Mouse (Mus musculus) kidney, adult 2 months (tissue): ENCODE measurements around the gene Zhx3. TPM values are rescaled to one million over a fixed set of nuclear protein-coding genes. Genes with fewer than 3 reads are reported as not detected.

ENCODE experiments used
- DNase-seq: peaks from one replicate; pipeline ENCODE4 v3.0.0; 2021
- H3K27ac ChIP-seq: fragments of 200-500 bp; 2 replicates; pipeline ENCODE4 v1.5.1; 2012; ENCODE audit warnings: low read depth, low read length, control low read depth, inconsistent platforms; ENCODE audit not compliant: insufficient read depth
- H3K27me3 ChIP-seq: fragments of 200-500 bp; replicated peaks from 2 replicates; pipeline ENCODE4 v1.6.1; 2012; ENCODE audit warnings: mild to moderate bottlenecking, moderate library complexity, low read length, inconsistent platforms; ENCODE audit not compliant: control insufficient read depth, insufficient read depth
- H3K36me3 ChIP-seq: fragments of 200-500 bp; 2 replicates; pipeline ENCODE4 v1.6.1; 2012; ENCODE audit warnings: mild to moderate bottlenecking, moderate library complexity, low read length, inconsistent platforms; ENCODE audit not compliant: control insufficient read depth, insufficient read depth
- H3K4me1 ChIP-seq: fragments of 200-500 bp; 2 replicates; pipeline ENCODE4 v1.6.1; 2011; ENCODE audit warnings: low read length; ENCODE audit not compliant: control insufficient read depth, insufficient read depth
- H3K4me3 ChIP-seq: fragments of 200-500 bp; 2 replicates; pipeline ENCODE4 v1.5.1; 2011; ENCODE audit warnings: mild to moderate bottlenecking, low read depth, low read length, control low read depth; ENCODE audit not compliant: insufficient read depth
- CTCF ChIP-seq: fragments of 200-500 bp; conservative IDR thresholded peaks from 2 replicates; pipeline ENCODE4 v1.5.1; 2011; ENCODE audit warnings: low read depth, mild to moderate bottlenecking, control low read depth, low read length, moderate library complexity, mixed read lengths; ENCODE audit not compliant: insufficient read depth, insufficient read length
- POLR2A ChIP-seq: fragments of 200-500 bp; IDR thresholded peaks from one replicate; pipeline ENCODE4 v1.6.1; 2011; ENCODE audit warnings: low read depth, low read length, control low read depth
- WGBS: fragments of 180-500 bp; shearing (Covaris S2); methylation state at CpG from one replicate; pipeline ENCODE4 v1.1.7; 2018; 5-methylcytosine and 5-hydroxymethylcytosine counted together
- polyA plus RNA-seq: library from polyadenylated mRNA; depleted of rRNA; stranded (reverse); fragments of >200 nt; gene quantifications from 2 replicates; pipeline ENCODE4 v1.2.3, GENCODE M21; 2012

The Zhx3 gene
- polyA plus RNA-seq, 1 experiment: 16.9 TPM

- no peaks in the 10 kb centered on the region for H3K4me1 ChIP-seq
- WGBS: 83% methylated on average over 9 of the region's 9 CpGs
- TF ChIP-seq CTCF: no peak
- TF ChIP-seq POLR2A: no peak
- no peak for DNase-seq
- peaks cover 3% of the 10 kb centered on the region for H3K27me3 ChIP-seq
- no peak overlapping the region for H3K27ac ChIP-seq
- no peaks in the 10 kb centered on the region for H3K36me3 ChIP-seq
- no peak overlapping the region for H3K4me3 ChIP-seq
Measured at GRCm38 (mm10) chr2:160914656-160915055, 41.9 kb upstream of the Zhx3 start.

- Histone ChIP-seq H3K27ac (no peak within 1 kb of the TSS), H3K27me3 (peaks cover 3% of the 10 kb centered on the region), H3K36me3 (no peaks in the 10 kb centered on the region), H3K4me3 (peak within 1 kb of the TSS; percentile 3; the same call in 1 of the 2 replicates), H3K4me1 (no peaks in the 10 kb centered on the region)
- 4% methylated on average over 46 of the region's 46 CpGs for WGBS
- DNase-seq: no peak
- TF ChIP-seq CTCF (no peak), POLR2A (no peak)
Measured at GRCm38 (mm10) chr2:160912231-160912671, 39.5 kb upstream of the Zhx3 start, which contains the start of gene Emilin3. Gene Emilin3, minus strand, starts transcription at chr2:160912328.

- 2% methylated on average over 63 of the region's 64 CpGs for WGBS
- peaks cover 3% of the 10 kb centered on the region for H3K27me3 ChIP-seq
- no peaks in the 10 kb centered on the region for H3K4me1 ChIP-seq
- TF ChIP-seq POLR2A (no peak), CTCF (no peak)
- DNase-seq: no peak
- H3K36me3 ChIP-seq: no peaks in the 10 kb centered on the region
- H3K4me3 ChIP-seq: peak overlapping the region; percentile 3; the same call in 1 of the 2 replicates
- no peak overlapping the region for H3K27ac ChIP-seq
Measured at GRCm38 (mm10) chr2:160911558-160912201, 38.9 kb upstream of the Zhx3 start.

- H3K36me3 ChIP-seq: no peaks in the 10 kb centered on the region
- no peak overlapping the region for H3K4me3 ChIP-seq
- 89% methylated on average over 5 of the region's 5 CpGs for WGBS
- TF ChIP-seq POLR2A (no peak), CTCF (no peak)
- no peaks in the 10 kb centered on the region for H3K4me1 ChIP-seq
- DNase-seq: no peak
- H3K27me3 ChIP-seq: peaks cover 3% of the 10 kb centered on the region
- no peak overlapping the region for H3K27ac ChIP-seq
Measured at GRCm38 (mm10) chr2:160910633-160911032, 37.8 kb upstream of the Zhx3 start.

- H3K27me3 ChIP-seq: peaks cover 3% of the 10 kb centered on the region; the same call in 1 of the 2 replicates
- DNase-seq: no peak
- TF ChIP-seq POLR2A (no peak), CTCF (no peak)
- 57% methylated on average over 18 of the region's 18 CpGs for WGBS
- H3K4me1 ChIP-seq: no peaks in the 10 kb centered on the region
- no peak overlapping the region for H3K4me3 ChIP-seq
- no peak overlapping the region for H3K27ac ChIP-seq
- H3K36me3 ChIP-seq: no peaks in the 10 kb centered on the region
Measured at GRCm38 (mm10) chr2:160908607-160909006, 35.8 kb upstream of the Zhx3 start.

GRCm38 (mm10) chr2:160906101-160906500 is 33.3 kb upstream of the Zhx3 start:
- Histone ChIP-seq H3K27me3 (no peaks in the 10 kb centered on the region), H3K36me3 (no peaks in the 10 kb centered on the region), H3K27ac (no peak overlapping the region), H3K4me3 (no peak overlapping the region), H3K4me1 (no peaks in the 10 kb centered on the region)
- DNase-seq: no peak
- 82% methylated on average over 5 of the region's 5 CpGs for WGBS
- TF ChIP-seq POLR2A: no peak
- no peak for TF ChIP-seq CTCF

GRCm38 (mm10) chr2:160905301-160905700 is 32.5 kb upstream of the Zhx3 start:
- no peak for DNase-seq
- Histone ChIP-seq H3K4me1 (no peaks in the 10 kb centered on the region), H3K27me3 (no peaks in the 10 kb centered on the region), H3K36me3 (no peaks in the 10 kb centered on the region), H3K27ac (no peak overlapping the region), H3K4me3 (no peak overlapping the region)
- WGBS: 97% methylated on average over 12 of the region's 12 CpGs
- TF ChIP-seq POLR2A (no peak), CTCF (no peak)
